Mouse (Mus musculus) heart, embryonic 14.5 days (tissue): ENCODE data around the gene Braf. TPM values are rescaled to one million over a fixed set of nuclear protein-coding genes. Genes with fewer than 3 reads are reported as not detected.

Source experiments
- ATAC-seq: fragments of 200-750 bp; cut with Nextera tagmentation; 2 replicates; pipeline ENCODE4 v1.8.0; 2017; ENCODE audit warnings: low read depth, moderate TSS enrichment; ENCODE audit not compliant: insufficient number of reproducible peaks, insufficient read depth, low FRiP score
- H3K27ac ChIP-seq, 2 experiments: fragments of 200-500 bp in 1 of 2; fragments of 300-500 bp in 1 of 2; sonication (generic) in 1 of 2; replicated peaks in 1 of 2; 2 replicates each; pipeline ENCODE4 v1.5.1; 2012 to 2014; ENCODE audit warnings: low read depth in 2 of 2, low read length in 2 of 2, control low read depth in 1 of 2, mild to moderate bottlenecking in 1 of 2, mixed read lengths in 1 of 2; ENCODE audit not compliant: control insufficient read depth in 1 of 2, insufficient read depth in 1 of 2
- H3K27me3 ChIP-seq: fragments of 300-500 bp; sonication (generic); 2 replicates; pipeline ENCODE4 v1.6.1; 2014; ENCODE audit warnings: mild to moderate bottlenecking, low read length, control low read depth; ENCODE audit not compliant: control insufficient read depth, insufficient read depth
- H3K36me3 ChIP-seq: fragments of 300-500 bp; sonication (generic); 2 replicates; pipeline ENCODE4 v1.6.1; 2014; ENCODE audit warnings: mild to moderate bottlenecking, control low read depth, low read length, mixed read lengths; ENCODE audit not compliant: control insufficient read depth, insufficient read depth
- H3K4me1 ChIP-seq, 2 experiments: fragments of 200-500 bp in 1 of 2; fragments of 300-500 bp in 1 of 2; sonication (generic) in 1 of 2; 2 replicates each; pipeline ENCODE4 v1.6.1; 2012 to 2014; ENCODE audit warnings: low read length in 2 of 2, control low read depth in 1 of 2, mixed read lengths in 1 of 2; ENCODE audit not compliant: control insufficient read depth in 2 of 2, insufficient read depth in 2 of 2
- H3K4me2 ChIP-seq: fragments of 300-500 bp; sonication (generic); 2 replicates; pipeline ENCODE4 v1.6.1; 2014; ENCODE audit warnings: mild to moderate bottlenecking, low read length
- H3K4me3 ChIP-seq, 2 experiments: fragments of 200-500 bp in 1 of 2; fragments of 300-500 bp in 1 of 2; sonication (generic) in 1 of 2; 2 replicates each; pipeline ENCODE4 v1.5.1; 2012 to 2014; ENCODE audit warnings: low read length in 2 of 2, mild to moderate bottlenecking in 2 of 2, control low read depth in 1 of 2, low read depth in 1 of 2, moderate library complexity in 1 of 2; ENCODE audit not compliant: control insufficient read depth in 1 of 2, insufficient read depth in 1 of 2
- H3K9ac ChIP-seq: fragments of 300-500 bp; sonication (generic); 2 replicates; pipeline ENCODE4 v1.6.1; 2014; ENCODE audit warnings: mild to moderate bottlenecking, low read length
- H3K9me3 ChIP-seq: fragments of 300-500 bp; sonication (generic); 2 replicates; pipeline ENCODE4 v1.6.1; 2016; ENCODE audit warnings: low read length, control low read depth; ENCODE audit not compliant: control insufficient read depth
- WGBS: fragments of 180-500 bp; shearing (Covaris S2); extraction: QIAGEN DNeasy Blood & Tissue Kit; methylation state at CpG from one replicate; pipeline ENCODE4 v1.1.7; 2014; 5-methylcytosine and 5-hydroxymethylcytosine counted together
- polyA plus RNA-seq: library from polyadenylated mRNA; unstranded; fragments of >200 nt; fragmentation: Nextera tagmentation; extraction: Ambion mirVana; gene quantifications from 2 replicates; pipeline ENCODE4 v1.2.1, GENCODE M21; 2014

The Braf gene
- polyA plus RNA-seq, 1 experiment from 2014 or later = 10.9 TPM

DNA sequence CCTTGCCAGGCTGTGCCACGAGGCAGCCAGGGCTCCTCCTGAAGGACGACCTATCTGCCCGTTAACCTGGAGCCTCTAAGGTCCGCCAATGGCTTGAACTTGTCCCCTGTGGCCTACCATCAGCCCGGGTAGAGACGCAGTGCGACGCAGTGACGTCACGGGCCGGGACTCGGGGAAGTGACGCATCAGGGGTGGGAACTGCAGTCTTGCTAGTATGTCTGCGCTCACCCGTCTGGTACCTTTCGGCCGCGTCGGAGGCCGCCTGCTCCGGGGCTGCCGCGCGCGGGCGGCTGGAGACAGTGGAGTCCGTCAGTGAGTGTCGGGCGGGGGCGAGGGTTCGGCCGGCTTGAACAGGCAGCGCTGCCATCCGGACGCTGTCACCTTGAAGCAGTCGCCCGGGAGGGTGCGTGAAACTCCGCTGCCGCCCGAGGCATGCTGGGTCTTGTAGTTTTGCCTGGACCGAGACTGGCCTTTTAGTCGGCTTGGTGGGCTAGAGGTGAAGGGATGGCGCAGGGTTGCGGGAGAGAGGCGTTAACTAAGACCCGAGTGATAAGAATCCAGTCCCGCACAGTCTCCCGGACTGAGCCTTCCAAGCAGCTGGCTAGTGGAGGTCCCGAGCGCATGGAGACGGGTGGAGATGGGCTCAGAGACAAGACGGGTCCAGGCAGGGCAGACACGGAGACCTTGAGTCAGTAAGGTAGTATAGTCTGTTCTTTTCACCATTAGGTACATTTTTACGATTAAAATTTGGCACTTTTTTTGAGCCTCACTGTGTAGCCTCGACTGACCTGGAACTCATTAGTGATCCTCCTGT, 132.7 kb downstream of the Braf start, which contains the start of gene Ndufb2:
Gene Ndufb2 (plus strand): TSS at position 174 of the 814 bp plus-strand sequence.
- Histone ChIP-seq H3K27ac (peak within 1 kb of the TSS; percentile 95 to 98), H3K27me3 (no peaks in the 10 kb centered on the region), H3K4me3 (peak within 1 kb of the TSS; percentile 65 to 86), H3K4me1 (peaks cover 6 to 12% of the 10 kb centered on the region in 2 experiments), H3K9ac (peak within 1 kb of the TSS; percentile 93), H3K36me3 (peaks cover 36% of the 10 kb centered on the region), H3K9me3 (no peaks in the 10 kb centered on the region), H3K4me2 (peak within 1 kb of the TSS; percentile 88)
- under 1% methylated on average over 55 of the region's 56 CpGs for WGBS
- ATAC-seq = peak; percentile 94

DNA sequence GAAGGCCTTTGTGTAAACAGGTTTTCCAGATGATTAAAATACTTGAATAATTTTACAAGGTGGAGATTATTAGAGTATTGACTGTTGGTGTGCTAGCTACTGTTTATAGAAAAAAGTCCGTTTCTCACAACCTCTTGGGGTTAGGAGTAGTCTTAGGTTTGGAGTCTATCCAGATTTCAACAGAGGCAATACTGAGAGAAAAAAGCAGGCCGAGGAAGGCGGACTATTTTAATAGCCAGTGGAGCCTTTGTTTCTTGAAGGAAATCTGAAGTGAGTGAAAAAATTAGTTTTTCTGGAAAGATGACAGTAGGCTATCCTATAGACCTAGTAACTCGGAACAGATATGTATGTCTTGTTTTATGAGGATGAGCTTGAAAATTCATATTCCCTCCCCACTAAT, 133.8 kb downstream of the Braf start:
- no peak overlapping the region for H3K9ac ChIP-seq
- no peaks in the 10 kb centered on the region for H3K9me3 ChIP-seq
- 93% methylated on average over 4 of the region's 4 CpGs for WGBS
- peaks cover 6 to 12% of the 10 kb centered on the region in 2 experiments for H3K4me1 ChIP-seq
- peak overlapping the region in 1 of 2 experiments; percentile 86; a peak in 1 of 4 replicates for H3K4me3 ChIP-seq
- H3K4me2 ChIP-seq = peak overlapping the region; percentile 88; the same call in 1 of the 2 replicates
- ATAC-seq = no peak
- H3K27me3 ChIP-seq = no peaks in the 10 kb centered on the region
- H3K36me3 ChIP-seq = peaks cover 36% of the 10 kb centered on the region
- no peak overlapping the region for H3K27ac ChIP-seq

DNA sequence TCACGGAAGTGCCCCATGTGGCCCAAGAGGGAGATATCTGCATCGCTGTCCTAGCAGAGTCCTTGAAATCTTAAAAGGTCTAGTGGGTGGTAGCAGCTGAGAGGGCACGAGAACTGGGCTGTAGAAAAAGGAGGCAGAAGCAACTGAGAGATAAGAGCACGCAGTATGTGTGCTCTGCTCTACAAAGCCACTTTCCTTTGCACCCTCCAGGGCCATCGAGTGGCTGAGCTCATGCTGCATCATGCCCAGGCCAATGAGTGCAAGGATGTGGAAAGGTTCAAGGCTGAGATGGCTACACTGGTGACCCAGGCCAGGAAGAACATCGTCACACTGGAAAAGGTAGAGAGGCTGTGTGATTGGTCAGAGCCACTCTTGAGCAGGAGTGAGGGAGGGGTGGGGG, 139.7 kb downstream of the Braf start, which contains the start of gene Gm42420:
Gene Gm42420 (plus strand): TSS at position 237 of the 400 bp plus-strand sequence.
- Histone ChIP-seq H3K27ac (no peak within 1 kb of the TSS), H3K4me3 (no peak within 1 kb of the TSS), H3K9ac (no peak within 1 kb of the TSS), H3K4me2 (no peak within 1 kb of the TSS), H3K36me3 (peaks cover 76% of the 10 kb centered on the region), H3K4me1 (no peaks in the 10 kb centered on the region), H3K27me3 (no peaks in the 10 kb centered on the region), H3K9me3 (no peaks in the 10 kb centered on the region)
- no peak for ATAC-seq
- 73% methylated on average over 6 of the region's 6 CpGs for WGBS

DNA sequence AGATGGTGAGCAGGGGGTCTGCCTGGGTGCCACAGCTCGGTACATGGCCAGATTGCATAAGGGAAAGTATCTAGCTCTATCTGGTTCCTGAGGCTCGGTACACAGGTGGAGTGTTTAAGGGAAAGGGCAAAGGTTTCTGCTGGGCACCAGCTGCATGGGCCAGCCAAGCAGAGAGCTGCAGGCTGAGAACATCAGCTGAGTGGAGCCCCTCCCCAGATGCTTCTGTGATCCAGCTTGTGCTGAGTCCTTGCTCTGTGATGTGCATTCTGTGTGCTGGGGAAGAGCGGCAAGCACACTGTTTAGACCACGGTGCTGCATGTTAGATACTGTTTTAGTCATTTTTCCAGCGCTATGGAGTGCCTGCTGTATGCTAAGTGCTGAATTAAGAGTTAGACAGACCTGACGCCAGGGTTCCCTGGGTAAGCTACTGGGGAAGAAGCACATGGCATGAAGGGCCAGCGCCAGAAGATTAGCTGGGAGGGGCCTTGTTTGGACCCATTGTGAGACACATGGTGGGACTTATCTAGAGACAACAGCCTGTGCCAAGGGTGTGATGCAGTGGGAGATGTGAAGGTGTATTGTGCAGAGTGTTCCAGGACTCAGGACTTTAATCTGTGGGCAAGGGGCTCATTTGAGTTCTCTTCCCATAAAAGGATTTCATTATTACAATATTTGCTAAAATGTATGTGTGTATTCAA, 144.0 kb downstream of the Braf start:
- ATAC-seq = no peak
- Histone ChIP-seq H3K4me3 (no peak overlapping the region), H3K9me3 (no peaks in the 10 kb centered on the region), H3K9ac (no peak overlapping the region), H3K4me1 (no peaks in the 10 kb centered on the region), H3K36me3 (peaks cover 85% of the 10 kb centered on the region), H3K27me3 (no peaks in the 10 kb centered on the region), H3K27ac (no peak overlapping the region), H3K4me2 (no peak overlapping the region)
- WGBS = 72% methylated on average over 7 of the region's 7 CpGs

DNA sequence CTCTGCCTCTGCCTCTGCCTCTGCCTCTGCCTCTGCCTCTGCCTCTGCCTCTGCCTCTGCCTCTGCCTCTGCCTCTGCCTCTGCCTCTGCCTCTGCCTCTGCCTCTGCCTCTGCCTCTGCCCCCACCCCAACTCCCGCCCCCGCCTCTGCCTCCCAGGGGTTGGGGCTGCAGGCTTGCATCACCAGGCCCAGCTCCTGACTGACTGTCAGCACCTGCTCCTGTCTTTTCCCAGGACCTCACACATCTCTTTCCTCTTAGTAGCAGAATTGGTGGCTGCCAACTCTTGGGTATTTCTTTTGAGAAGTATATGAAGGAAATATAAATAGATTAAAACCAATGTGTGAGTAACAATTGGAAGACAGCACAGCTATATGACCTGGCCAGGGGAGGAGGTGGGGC, 144.7 kb downstream of the Braf start:
- Histone ChIP-seq H3K9ac (no peak overlapping the region), H3K4me1 (no peaks in the 10 kb centered on the region), H3K27me3 (no peaks in the 10 kb centered on the region), H3K27ac (no peak overlapping the region), H3K4me3 (no peak overlapping the region), H3K36me3 (peaks cover 81% of the 10 kb centered on the region), H3K4me2 (no peak overlapping the region), H3K9me3 (no peaks in the 10 kb centered on the region)
- no peak for ATAC-seq
- 61% methylated on average over 2 of the region's 2 CpGs for WGBS

DNA sequence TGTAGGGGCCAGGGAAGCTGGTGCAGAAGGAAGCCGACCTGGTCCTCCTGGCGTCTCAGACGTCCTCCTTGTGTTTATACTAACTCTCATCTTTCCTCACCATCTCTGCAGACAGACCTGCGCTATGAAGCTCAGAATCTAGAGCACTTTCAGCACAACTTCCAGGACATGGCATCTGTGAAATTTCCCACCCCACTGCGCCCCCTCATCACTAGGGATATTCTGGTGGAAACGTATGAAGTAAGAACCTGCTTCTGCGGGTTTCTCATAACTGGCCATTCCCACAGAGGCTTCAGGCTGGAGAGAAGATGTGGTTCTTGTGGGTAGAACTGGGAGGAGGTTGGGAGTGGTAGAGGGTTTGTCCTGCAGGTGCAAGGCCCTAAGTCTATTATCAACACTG, 145.7 kb downstream of the Braf start:
- Histone ChIP-seq H3K9ac (no peak overlapping the region), H3K27me3 (no peaks in the 10 kb centered on the region), H3K4me3 (no peak overlapping the region), H3K4me1 (peaks cover 4 to 5% of the 10 kb centered on the region in 2 experiments), H3K27ac (no peak overlapping the region), H3K36me3 (peaks cover 73% of the 10 kb centered on the region), H3K9me3 (no peaks in the 10 kb centered on the region), H3K4me2 (no peak overlapping the region)
- WGBS = 84% methylated on average over 7 of the region's 7 CpGs
- ATAC-seq = no peak

DNA sequence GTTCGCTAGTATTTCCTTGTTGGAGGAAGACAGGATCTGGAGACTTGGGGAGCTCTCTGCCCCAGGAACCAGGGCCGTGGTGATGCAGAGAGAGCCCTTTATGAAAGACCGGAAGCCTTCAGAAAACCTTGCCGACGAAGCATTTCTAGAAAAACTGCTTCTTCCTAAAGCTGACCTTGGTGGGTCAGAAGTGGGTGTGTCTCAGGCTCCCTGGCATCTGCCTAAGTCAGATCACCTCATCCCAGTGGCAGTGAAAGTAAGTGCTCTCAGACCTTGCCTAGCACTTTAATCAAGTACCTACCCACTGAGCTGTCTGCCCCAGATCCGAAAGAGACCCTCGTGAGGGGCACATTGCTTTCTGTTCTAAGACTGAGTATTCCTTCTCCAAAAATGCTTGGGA, 150.3 kb downstream of the Braf start:
- no peaks in the 10 kb centered on the region for H3K9me3 ChIP-seq
- whole genome bisulfite sequencing = 64% methylated on average over 7 of the region's 7 CpGs

More for the DNA sequence above, 150.3 kb downstream of the Braf start:
- Histone ChIP-seq H3K9ac (peak overlapping the region; percentile 86), H3K27me3 (no peaks in the 10 kb centered on the region), H3K36me3 (peaks cover 37% of the 10 kb centered on the region), H3K27ac (peak overlapping the region in 1 of 2 experiments; percentile 94; a peak in 3 of 4 replicates), H3K4me3 (peak overlapping the region; percentile 84 to 89), H3K4me2 (peak overlapping the region; percentile 90), H3K4me1 (peaks cover 9 to 14% of the 10 kb centered on the region in 2 experiments)
- ATAC-seq = no peak
